Mouse (Mus musculus) liver, embryonic 14.5 days (tissue): ENCODE measurements at regions not wholly inside any gene's neighbourhood (a gene's known extent, or its start where the extent isn't known, plus 50 kb on each side); places are given as distances from the start of the nearest gene placed in this dataset.

ENCODE experiments used
- ATAC-seq: fragments of 200-750 bp; cut with Nextera tagmentation; 2 replicates; pipeline ENCODE4 v1.8.0; 2017; ENCODE audit warnings: moderate number of reproducible peaks, mild to moderate bottlenecking, moderate library complexity; ENCODE audit not compliant: insufficient read depth
- DNase-seq, 3 experiments: peaks; one replicate each; pipeline ENCODE4 v3.0.0-alpha.2; 2012 to 2013; ENCODE audit warnings: low read depth in 3 of 3, low spot score in 3 of 3
- H3K27ac ChIP-seq: fragments of 300-500 bp; sonication (generic); 2 replicates; pipeline ENCODE4 v1.5.1; 2014; ENCODE audit warnings: moderate library complexity, mild to moderate bottlenecking, control low read depth, inconsistent platforms
- H3K27me3 ChIP-seq: fragments of 300-500 bp; sonication (generic); 2 replicates; pipeline ENCODE4 v1.6.1; 2014; ENCODE audit warnings: mild to moderate bottlenecking, low read length, moderate library complexity; ENCODE audit not compliant: control insufficient read depth, insufficient read depth
- H3K36me3 ChIP-seq: fragments of 300-500 bp; sonication (generic); replicated peaks from 2 replicates; pipeline ENCODE4 v1.6.1; 2014; ENCODE audit warnings: low read depth; ENCODE audit not compliant: control insufficient read depth, insufficient read depth
- H3K4me1 ChIP-seq, 2 experiments: fragments of 200-500 bp in 1 of 2; fragments of 300-500 bp in 1 of 2; sonication (generic) in 1 of 2; replicated peaks; 2 replicates each; pipeline ENCODE4 v1.6.1; 2012 to 2014; ENCODE audit warnings: antibody characterized with exemption in 1 of 2, inconsistent platforms in 1 of 2, low read length in 1 of 2; ENCODE audit not compliant: control insufficient read depth in 2 of 2, insufficient read depth in 2 of 2
- H3K4me2 ChIP-seq: fragments of 300-500 bp; sonication (generic); 2 replicates; pipeline ENCODE4 v1.6.1; 2014; ENCODE audit warnings: low read depth, mild to moderate bottlenecking, control low read depth, moderate library complexity
- H3K4me3 ChIP-seq, 2 experiments: fragments of 200-500 bp in 1 of 2; fragments of 300-500 bp in 1 of 2; sonication (generic) in 1 of 2; 2 replicates each; pipeline ENCODE4 v1.5.1; 2012 to 2014; ENCODE audit warnings: low read depth in 2 of 2, low read length in 2 of 2, mild to moderate bottlenecking in 2 of 2, control low read depth in 1 of 2, inconsistent platforms in 1 of 2, moderate library complexity in 1 of 2; ENCODE audit not compliant: insufficient read depth in 1 of 2
- H3K9ac ChIP-seq: fragments of 300-500 bp; sonication (generic); replicated peaks from 2 replicates; pipeline ENCODE4 v1.6.1; 2014; ENCODE audit warnings: mild to moderate bottlenecking, control low read depth, moderate library complexity
- H3K9me3 ChIP-seq: fragments of 300-500 bp; sonication (generic); 2 replicates; pipeline ENCODE4 v1.6.1; 2016; ENCODE audit warnings: low read length, mixed read lengths; ENCODE audit not compliant: control insufficient read depth
- CTCF ChIP-seq: IDR thresholded peaks from 2 replicates; pipeline ENCODE4 v1.5.1; 2016; ENCODE audit warnings: antibody characterized with exemption, low read depth, control low read depth
- EP300 ChIP-seq: IDR thresholded peaks from 2 replicates; pipeline ENCODE4 v1.6.1; 2016; ENCODE audit warnings: antibody characterized with exemption, low read depth
- WGBS: fragments of 180-500 bp; shearing (Covaris S2); extraction: QIAGEN DNeasy Blood & Tissue Kit; methylation state at CpG from one replicate; pipeline ENCODE4 v1.1.7; 2014; ENCODE audit not compliant: insufficient replicate concordance; 5-methylcytosine and 5-hydroxymethylcytosine counted together

- TF ChIP-seq CTCF: no peak
- no peak for TF ChIP-seq EP300
- H3K4me2 ChIP-seq: no peak overlapping the region
- no peaks in the 10 kb centered on the region for H3K27me3 ChIP-seq
- 62% methylated on average over 5 of the region's 5 CpGs for WGBS
- DNase-seq (no peak), ATAC-seq (no peak)
- no peaks in the 10 kb centered on the region for H3K36me3 ChIP-seq
- no peaks in the 10 kb centered on the region for H3K4me1 ChIP-seq
- no peak overlapping the region for H3K4me3 ChIP-seq
- no peak overlapping the region for H3K27ac ChIP-seq
- H3K9ac ChIP-seq: no peak overlapping the region
- no peaks in the 10 kb centered on the region for H3K9me3 ChIP-seq
Observed at GRCm38 (mm10) chr4:55699161-55699560, 166.9 kb upstream of the Klf4 start.

GRCm38 (mm10) chr4:55697108-55697507 lies 164.8 kb upstream of the Klf4 start:
- Histone ChIP-seq H3K4me1 (no peaks in the 10 kb centered on the region), H3K9ac (no peak overlapping the region), H3K4me3 (no peak overlapping the region), H3K36me3 (no peaks in the 10 kb centered on the region), H3K27ac (no peak overlapping the region), H3K4me2 (no peak overlapping the region), H3K27me3 (no peaks in the 10 kb centered on the region), H3K9me3 (no peaks in the 10 kb centered on the region)
- TF ChIP-seq CTCF (no peak), EP300 (no peak)
- 60% methylated on average over 12 of the region's 12 CpGs for WGBS
- no peak for ATAC-seq
- no peak for DNase-seq

DNA sequence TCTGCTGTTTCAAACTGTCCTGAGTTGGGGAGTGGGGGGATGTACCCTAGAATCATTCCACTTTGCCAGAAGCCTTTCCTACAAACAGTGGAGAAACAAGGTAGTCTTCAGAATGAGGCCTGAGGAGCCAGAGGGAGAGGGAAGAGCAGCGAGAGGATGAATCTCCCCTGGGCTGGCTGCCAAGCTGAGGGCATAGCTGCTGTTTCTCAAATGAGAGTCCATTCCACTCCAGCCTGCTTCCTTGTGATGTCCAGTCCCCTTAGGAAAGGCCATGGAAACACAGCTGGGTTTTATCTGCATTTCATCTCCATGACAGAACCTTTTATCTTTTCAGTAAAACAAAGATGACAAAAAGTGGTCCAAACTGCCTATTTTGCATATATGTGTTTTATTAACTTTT lies 164.2 kb upstream of the Klf4 start:
- Histone ChIP-seq H3K27ac (no peak overlapping the region), H3K4me2 (no peak overlapping the region), H3K4me3 (no peak overlapping the region), H3K27me3 (no peaks in the 10 kb centered on the region), H3K9ac (no peak overlapping the region), H3K9me3 (no peaks in the 10 kb centered on the region), H3K4me1 (no peaks in the 10 kb centered on the region), H3K36me3 (no peaks in the 10 kb centered on the region)
- no peak for DNase-seq
- TF ChIP-seq EP300 (no peak), CTCF (no peak)
- ATAC-seq: no peak
- WGBS: 41% methylated on average over 1 of the region's 1 CpGs

GRCm38 (mm10) chr4:55695246-55695645 lies 163.0 kb upstream of the Klf4 start:
- no peaks in the 10 kb centered on the region for H3K4me1 ChIP-seq
- H3K4me3 ChIP-seq: no peak overlapping the region
- TF ChIP-seq EP300: no peak
- TF ChIP-seq CTCF: no peak
- ATAC-seq: no peak
- H3K27ac ChIP-seq: no peak overlapping the region
- DNase-seq: no peak
- H3K9ac ChIP-seq: no peak overlapping the region
- H3K4me2 ChIP-seq: no peak overlapping the region
- no peaks in the 10 kb centered on the region for H3K36me3 ChIP-seq
- H3K27me3 ChIP-seq: no peaks in the 10 kb centered on the region
- 35% methylated on average over 1 of the region's 1 CpGs for WGBS
- H3K9me3 ChIP-seq: no peaks in the 10 kb centered on the region

- Histone ChIP-seq H3K4me2 (no peak overlapping the region), H3K4me3 (no peak overlapping the region), H3K27ac (no peak overlapping the region), H3K9me3 (no peaks in the 10 kb centered on the region), H3K36me3 (no peaks in the 10 kb centered on the region), H3K4me1 (no peaks in the 10 kb centered on the region), H3K9ac (no peak overlapping the region), H3K27me3 (no peaks in the 10 kb centered on the region)
- DNase-seq (no peak), ATAC-seq (no peak)
- WGBS: 41% methylated on average over 1 of the region's 1 CpGs
- TF ChIP-seq CTCF (no peak), EP300 (no peak)
Observed at GRCm38 (mm10) chr4:55689479-55689878, 157.2 kb upstream of the Klf4 start.
